ENCODE assay signal across 7 mouse cellular contexts in the genomic region with DNA sequence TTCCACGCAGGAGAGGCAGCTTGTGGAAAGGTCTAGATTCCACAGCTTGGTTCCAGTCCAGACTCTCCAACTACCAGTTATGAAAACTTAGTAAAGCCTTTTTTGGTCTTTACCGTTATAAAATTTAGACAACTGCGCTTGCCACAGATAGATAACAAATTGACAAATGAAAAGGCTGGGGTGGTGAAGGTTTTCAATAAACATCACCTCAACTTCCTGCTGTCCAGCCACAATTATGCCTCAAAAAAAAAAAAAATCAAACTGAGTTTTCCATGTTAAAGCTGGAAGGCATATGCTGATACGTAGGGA. TPM values are rescaled to one million over a fixed set of nuclear protein-coding genes. Genes with fewer than 3 reads are reported as not detected.
DNase-seq lines count a peak whose midpoint lies in the region; ATAC-seq and TF ChIP-seq lines count a peak whose summit lies in the region.

No protein-coding gene starts in this region.

- ATAC-seq in lung, embryonic 14.5 days (ENCODE audit: insufficient read depth), result no peak
- ATAC-seq in forebrain, embryonic 11.5 days (replicated peaks; ENCODE audit: low FRiP score), result no peak
- ATAC-seq in limb, embryonic 11.5 days (ENCODE audit: insufficient number of reproducible peaks, low FRiP score, low TSS enrichment, low read depth), result no peak

- H3K9ac ChIP-seq in lung, embryonic 14.5 days, result peak overlapping the region; percentile 82; the same call in 1 of the 2 replicates
- peak overlapping the region; percentile 97; the same call in 1 of the 2 replicates for H3K9ac ChIP-seq in forebrain, embryonic 11.5 days (ENCODE audit: low read length)
- no peak overlapping the region for H3K9ac ChIP-seq in limb, embryonic 11.5 days (ENCODE audit: low read length)

- H3K27ac ChIP-seq in lung, embryonic 14.5 days (ENCODE audit: low read depth), result no peak overlapping the region
- no peak overlapping the region for H3K27ac ChIP-seq in forebrain, embryonic 11.5 days (ENCODE audit: low read depth, low read length)
- no peak overlapping the region for H3K27ac ChIP-seq in limb, embryonic 11.5 days (replicated peaks; ENCODE audit: low read depth, low read length)
- H3K27ac ChIP-seq in olfactory bulb, adult 2 months (ENCODE audit: insufficient read depth, low read depth, low read length), result no peak overlapping the region

- no peaks in the 10 kb centered on the region for H3K27me3 ChIP-seq in lung, embryonic 14.5 days (ENCODE audit: insufficient read depth, low read length)
- no peaks in the 10 kb centered on the region for H3K27me3 ChIP-seq in forebrain, embryonic 11.5 days (ENCODE audit: control insufficient read depth, insufficient read depth, low read length)
- H3K27me3 ChIP-seq in limb, embryonic 11.5 days (ENCODE audit: control insufficient read depth, insufficient read depth, low read length), result no peaks in the 10 kb centered on the region

- TF ChIP-seq CTCF in lung, embryonic 14.5 days (IDR thresholded peaks at IDR 0.05; ENCODE audit: low read depth), result no peak
- no peak for TF ChIP-seq CTCF in olfactory bulb, adult 2 months (IDR thresholded peaks at IDR 0.05; ENCODE audit: insufficient read depth, low read depth, low read length)

- peak overlapping the region; percentile 96 for H3K4me2 ChIP-seq in lung, embryonic 14.5 days
- H3K4me2 ChIP-seq in forebrain, embryonic 11.5 days (ENCODE audit: low read depth, low read length, severe bottlenecking), result peak overlapping the region; percentile 59
- peak overlapping the region; percentile 90; the same call in 1 of the 2 replicates for H3K4me2 ChIP-seq in limb, embryonic 11.5 days (ENCODE audit: low read depth, severe bottlenecking)

- TF ChIP-seq POLR2A in olfactory bulb, adult 2 months (IDR thresholded peaks at IDR 0.05; ENCODE audit: insufficient read depth, low read depth, low read length), result no peak

- no peak for DNase-seq in lung, embryonic 14.5 days
- DNase-seq in lung, postnatal 4 days, result no peak
- no peak for DNase-seq in forebrain, embryonic 11.5 days (ENCODE audit: low spot score)
- DNase-seq in limb, embryonic 11.5 days (ENCODE audit: low spot score), result no peak
- DNase-seq in cerebellum, adult 8-10 months, result no peak
- DNase-seq in right cerebral cortex, adult 18-20 months, result no peak

- no peaks in the 10 kb centered on the region for H3K36me3 ChIP-seq in lung, embryonic 14.5 days (ENCODE audit: insufficient read depth)
- H3K36me3 ChIP-seq in forebrain, embryonic 11.5 days (ENCODE audit: control insufficient read depth, insufficient read depth, low read length), result no peaks in the 10 kb centered on the region; the same call in 1 of the 2 replicates
- H3K36me3 ChIP-seq in limb, embryonic 11.5 days (ENCODE audit: control insufficient read depth, insufficient read depth, low read length), result no peaks in the 10 kb centered on the region

- no peaks in the 10 kb centered on the region for H3K9me3 ChIP-seq in lung, embryonic 14.5 days (ENCODE audit: low read depth, low read length)
- no peaks in the 10 kb centered on the region; the same call in 1 of the 2 replicates for H3K9me3 ChIP-seq in forebrain, embryonic 11.5 days (ENCODE audit: control insufficient read depth, low read length)
- no peaks in the 10 kb centered on the region for H3K9me3 ChIP-seq in limb, embryonic 11.5 days (ENCODE audit: control insufficient read depth, low read length)

- 15% methylated on average over 4 of the region's 4 CpGs for WGBS in lung, embryonic 14.5 days
- 50% methylated on average over 4 of the region's 4 CpGs for WGBS in forebrain, embryonic 11.5 days
- WGBS in limb, embryonic 11.5 days, result 64% methylated on average over 4 of the region's 4 CpGs
- 43% methylated on average over 4 of the region's 4 CpGs for WGBS in olfactory bulb, adult 2 months

- H3K4me1 ChIP-seq in lung, embryonic 14.5 days (ENCODE audit: insufficient read depth), result no peaks in the 10 kb centered on the region
- H3K4me1 ChIP-seq in forebrain, embryonic 11.5 days (replicated peaks; ENCODE audit: control insufficient read depth, insufficient read depth, low read length), result no peaks in the 10 kb centered on the region; the same call in 1 of the 2 replicates
- H3K4me1 ChIP-seq in limb, embryonic 11.5 days (ENCODE audit: control insufficient read depth, insufficient read depth, low read length), result 0 out of 2 replicates have a peak, but pooled peaks cover 3% of the 10 kb centered on the region
- peaks cover 4% of the 10 kb centered on the region; the same call in 1 of the 2 replicates for H3K4me1 ChIP-seq in olfactory bulb, adult 2 months (ENCODE audit: control insufficient read depth, insufficient read depth, low read length)

- H3K4me3 ChIP-seq in lung, embryonic 14.5 days (ENCODE audit: low read depth, low read length), result peak overlapping the region; percentile 81
- peak overlapping the region; percentile 93 for H3K4me3 ChIP-seq in forebrain, embryonic 11.5 days (ENCODE audit: low read depth, low read length)
- peak overlapping the region; percentile 91; the same call in 1 of the 2 replicates for H3K4me3 ChIP-seq in limb, embryonic 11.5 days (ENCODE audit: low read depth, low read length)
- peak overlapping the region; percentile 35 for H3K4me3 ChIP-seq in olfactory bulb, adult 2 months (ENCODE audit: insufficient read depth, low read depth, low read length)

RNA-seq across cellular contexts. Expression of a gene that starts 1.1 kb away (rescaled TPM):
- 108 and 117 TPM in 2 replicates for polyA plus RNA-seq in lung, embryonic 14.5 days (2014; fragmentation: Nextera tagmentation; extraction: Ambion mirVana)
- polyA plus RNA-seq in forebrain, embryonic 11.5 days (2014; fragmentation: Nextera tagmentation; extraction: Ambion mirVana), result 187 and 199 TPM in 2 replicates
- polyA plus RNA-seq in limb, embryonic 11.5 days (2014; fragmentation: Nextera tagmentation; extraction: Ambion mirVana), result 54.7 and 57.6 TPM in 2 replicates
- polyA plus RNA-seq in olfactory bulb, adult 2 months (2012; ENCODE audit: insufficient read depth, insufficient read length, low replicate concordance, missing spikeins), result not detected in 2 replicates

RNA-seq across cellular contexts. Expression of a gene that starts 48.5 kb away (rescaled TPM):
- 0.41 and 0.50 TPM in 2 replicates for polyA plus RNA-seq in lung, embryonic 14.5 days (2014; fragmentation: Nextera tagmentation; extraction: Ambion mirVana)
- 0.36 TPM in 1 of 2 replicates, not detected in the other for polyA plus RNA-seq in forebrain, embryonic 11.5 days (2014; fragmentation: Nextera tagmentation; extraction: Ambion mirVana)
- polyA plus RNA-seq in limb, embryonic 11.5 days (2014; fragmentation: Nextera tagmentation; extraction: Ambion mirVana), result not detected in 2 replicates
- not detected in 2 replicates for polyA plus RNA-seq in olfactory bulb, adult 2 months (2012; ENCODE audit: insufficient read depth, insufficient read length, low replicate concordance, missing spikeins)

Comparison
In these comparisons a context has a peak if more than half of its experiments do, and no peak if none do; other contexts are left out.
1. H3K4me3 ChIP-seq: peak in every context shown above with its lines; median percentile 93 in forebrain, embryonic 11.5 days; 91 in limb, embryonic 11.5 days; 81 in lung, embryonic 14.5 days; 35 in olfactory bulb, adult 2 months.